Mouse (Mus musculus) small intestine, adult 2 months (tissue): ENCODE data around the gene Cep170b.

ENCODE experiments used
- CTCF ChIP-seq: fragments of 200-500 bp; IDR thresholded peaks from 2 replicates; pipeline ENCODE4 v1.5.1; 2012; ENCODE audit warnings: low read depth, mild to moderate bottlenecking, control low read depth, inconsistent platforms, low read length, moderate library complexity, mixed read lengths; ENCODE audit not compliant: insufficient replicate concordance, insufficient read length; ENCODE audit errors: extremely low read depth
- POLR2A ChIP-seq: fragments of 200-500 bp; IDR thresholded peaks from 2 replicates; pipeline ENCODE4 v1.6.1; 2012; ENCODE audit warnings: low read depth, mild to moderate bottlenecking, control low read depth, inconsistent platforms, low read length, moderate library complexity

GRCm38 (mm10) chr12:112757896-112758295 is 37.6 kb downstream of the Cep170b start:
- TF ChIP-seq CTCF (no peak), POLR2A (no peak)
